Mouse (Mus musculus) myocyte (in vitro differentiated cells): ENCODE measurements at regions not wholly inside any gene's neighbourhood (a gene's known extent, or its start where the extent isn't known, plus 50 kb on each side); places are given as distances from the start of the nearest gene placed in this dataset.

Experiments used
- E2F4 ChIP-seq: IDR thresholded peaks from one replicate; pipeline ENCODE4 v1.6.1; 2011; ENCODE audit warnings: mild to moderate bottlenecking, control low read depth, moderate library complexity; ENCODE audit not compliant: insufficient read depth
- POLR2AphosphoS2 ChIP-seq: IDR thresholded peaks from one replicate; pipeline ENCODE4 v1.6.1; 2011; ENCODE audit warnings: low read depth, control low read depth; ENCODE audit not compliant: insufficient read length

DNA sequence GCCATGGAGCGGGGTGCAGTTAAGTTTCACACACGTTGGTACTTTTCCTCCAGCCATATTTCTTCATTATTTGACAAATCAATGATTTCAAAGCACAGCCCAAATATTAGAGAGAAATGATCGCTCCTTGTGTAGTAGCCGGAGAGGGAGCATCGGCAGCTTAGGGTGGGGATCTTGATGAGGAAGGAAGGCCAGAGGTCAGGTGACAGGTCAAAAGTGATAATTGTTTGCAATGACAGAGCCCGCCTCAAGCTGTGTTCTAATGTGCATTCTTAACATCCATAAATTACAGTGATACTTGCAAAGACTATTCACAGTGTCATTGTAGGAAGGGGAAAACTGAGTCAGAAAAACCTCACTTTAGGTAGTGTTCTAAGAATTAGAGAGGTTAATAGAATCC, 75.1 kb upstream of the Slc38a2 start:
- TF ChIP-seq POLR2AphosphoS2 (no peak), E2F4 (no peak)
